Mouse (Mus musculus): ENCODE results near the gene Mthfsd. TPM values are rescaled to one million over a fixed set of nuclear protein-coding genes. Genes with fewer than 3 reads are reported as not detected.

Gene Mthfsd
- polyA plus RNA-seq, 1 experiment from 2014 or later = 33.0 TPM

DNA sequence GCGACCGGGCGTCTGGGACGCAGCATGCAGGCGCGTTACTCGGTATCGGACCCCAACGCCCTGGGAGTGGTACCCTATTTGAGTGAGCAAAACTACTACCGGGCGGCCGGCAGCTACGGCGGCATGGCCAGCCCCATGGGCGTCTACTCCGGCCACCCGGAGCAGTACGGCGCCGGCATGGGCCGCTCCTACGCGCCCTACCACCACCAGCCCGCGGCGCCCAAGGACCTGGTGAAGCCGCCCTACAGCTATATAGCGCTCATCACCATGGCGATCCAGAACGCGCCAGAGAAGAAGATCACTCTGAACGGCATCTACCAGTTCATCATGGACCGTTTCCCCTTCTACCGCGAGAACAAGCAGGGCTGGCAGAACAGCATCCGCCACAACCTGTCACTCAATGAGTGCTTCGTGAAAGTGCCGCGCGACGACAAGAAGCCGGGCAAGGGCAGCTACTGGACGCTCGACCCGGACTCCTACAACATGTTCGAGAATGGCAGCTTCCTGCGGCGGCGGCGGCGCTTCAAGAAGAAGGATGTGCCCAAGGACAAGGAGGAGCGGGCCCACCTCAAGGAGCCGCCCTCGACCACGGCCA, 8.5 kb upstream of the Mthfsd start:
- H3K36me3 ChIP-seq (ENCODE audit: control insufficient read depth, insufficient read depth, low read length) = no peaks in the 10 kb centered on the region; the same call in 1 of the 2 replicates
- no peak overlapping the region for H3K27ac ChIP-seq (replicated peaks)
- under 1% methylated on average over 51 of the region's 55 CpGs for WGBS
- H3K4me3 ChIP-seq (ENCODE audit: low read depth, low read length) = peak overlapping the region; percentile 51
- peak overlapping the region; percentile 51 for H3K9ac ChIP-seq (ENCODE audit: low read length)
- no peaks in the 10 kb centered on the region for H3K4me1 ChIP-seq (replicated peaks; ENCODE audit: control insufficient read depth, insufficient read depth)
- H3K9me3 ChIP-seq (ENCODE audit: control insufficient read depth, low read length) = 0 out of 2 replicates have a peak, but pooled peaks cover 3% of the 10 kb centered on the region
- peak overlapping the region; percentile 90 for H3K4me2 ChIP-seq (replicated peaks; ENCODE audit: low read depth)
- DNase-seq (ENCODE audit: low spot score) (no peak), ATAC-seq (ENCODE audit: low FRiP score, low TSS enrichment) (0 out of 2 replicates have a peak, but pooled peaks have one; percentile 32)
- TF ChIP-seq CTCF (IDR thresholded peaks at IDR 0.05; ENCODE audit: low read depth) (0 out of 2 replicates have a peak, but pooled peaks have one; percentile 5), EP300 (optimal IDR thresholded peaks at IDR 0.05) (no peak)
- peaks cover 27% of the 10 kb centered on the region for H3K27me3 ChIP-seq (ENCODE audit: control insufficient read depth, insufficient read depth, low read length)

DNA sequence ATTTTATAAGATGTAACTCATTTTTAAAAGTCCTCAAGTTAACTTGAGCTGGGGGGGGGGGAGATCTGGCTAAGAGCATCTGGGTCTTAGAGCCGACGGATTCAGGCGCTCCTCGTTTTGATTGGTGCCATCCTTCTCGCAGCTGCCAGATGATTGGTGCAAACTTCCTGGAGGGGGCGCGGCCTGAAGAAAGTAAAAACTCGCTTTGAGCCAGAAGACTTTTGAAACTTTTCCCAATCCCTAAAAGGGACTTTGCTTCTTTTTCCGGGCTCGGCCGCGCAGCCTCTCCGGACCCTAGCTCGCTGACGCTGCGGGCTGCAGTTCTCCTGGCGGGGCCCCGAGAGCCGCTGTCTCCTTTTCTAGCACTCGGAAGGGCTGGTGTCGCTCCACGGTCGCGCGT, 7.8 kb upstream of the Mthfsd start, which contains the start of gene Foxc2:
Foxc2 (plus strand) TSS at position 224 of the 400 bp plus-strand sequence.
- Histone ChIP-seq H3K4me3 (ENCODE audit: low read depth, low read length) (peak within 1 kb of the TSS; percentile 51), H3K9ac (ENCODE audit: low read length) (peak within 1 kb of the TSS; percentile 51), H3K9me3 (ENCODE audit: control insufficient read depth, low read length) (0 out of 2 replicates have a peak, but pooled peaks cover 3% of the 10 kb centered on the region), H3K36me3 (ENCODE audit: control insufficient read depth, insufficient read depth, low read length) (no peaks in the 10 kb centered on the region; the same call in 1 of the 2 replicates), H3K4me2 (replicated peaks; ENCODE audit: low read depth) (peak within 1 kb of the TSS; percentile 90), H3K27ac (replicated peaks) (no peak within 1 kb of the TSS), H3K4me1 (replicated peaks; ENCODE audit: control insufficient read depth, insufficient read depth) (no peaks in the 10 kb centered on the region), H3K27me3 (ENCODE audit: control insufficient read depth, insufficient read depth, low read length) (peaks cover 27% of the 10 kb centered on the region)
- ATAC-seq (ENCODE audit: low FRiP score, low TSS enrichment) = peak; percentile 58; the same call in 1 of the 2 replicates
- peak; percentile 24 for TF ChIP-seq CTCF (IDR thresholded peaks at IDR 0.05; ENCODE audit: low read depth)
- no peak for TF ChIP-seq EP300 (optimal IDR thresholded peaks at IDR 0.05)
- peak; percentile 75 for DNase-seq (ENCODE audit: low spot score)
- WGBS = under 1% methylated on average over 25 of the region's 25 CpGs

DNA sequence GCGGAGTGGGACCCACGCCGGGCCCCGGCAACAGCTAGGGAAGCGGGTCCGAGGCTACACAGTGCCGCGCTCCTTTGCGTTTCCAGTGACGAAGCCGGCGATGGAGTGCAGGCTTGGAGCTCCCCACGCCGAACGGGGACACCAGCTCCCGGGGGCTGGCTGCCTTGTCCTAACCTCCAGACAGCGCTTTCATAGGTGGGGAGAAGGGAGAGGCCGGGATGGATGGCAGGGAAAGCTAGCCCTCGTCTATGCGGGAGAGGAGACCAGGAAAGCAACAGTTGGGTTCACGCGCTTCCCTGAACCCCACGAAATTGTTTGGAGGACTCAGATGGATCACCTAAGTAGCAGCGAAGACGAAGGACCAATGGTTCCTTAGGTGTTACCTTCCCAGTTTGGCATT, 6.9 kb upstream of the Mthfsd start:
- TF ChIP-seq EP300 (optimal IDR thresholded peaks at IDR 0.05) = no peak
- no peak for TF ChIP-seq CTCF (IDR thresholded peaks at IDR 0.05; ENCODE audit: low read depth)
- peaks cover 23% of the 10 kb centered on the region for H3K27me3 ChIP-seq (ENCODE audit: control insufficient read depth, insufficient read depth, low read length)

DNA sequence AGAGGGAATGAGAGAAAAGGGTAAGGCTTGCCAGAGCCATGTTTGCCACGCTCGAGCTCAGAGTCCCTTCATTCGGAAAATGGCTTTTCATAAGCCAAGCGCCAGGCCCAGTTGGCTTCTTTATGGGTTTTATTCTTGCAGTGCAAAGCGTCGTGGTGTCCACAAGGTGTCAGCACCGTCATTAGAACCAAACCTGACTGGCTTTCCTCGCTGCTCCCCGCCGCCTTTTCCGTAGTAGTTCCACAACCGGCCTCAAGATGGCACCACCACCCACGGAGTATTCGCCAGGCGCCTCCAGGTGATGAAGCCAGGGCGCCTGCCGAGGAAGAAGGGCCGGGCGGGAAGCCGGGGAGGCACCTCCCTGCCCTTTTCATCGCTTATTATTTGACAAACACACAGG, 5.1 kb upstream of the Mthfsd start:
- no peaks in the 10 kb centered on the region; the same call in 1 of the 2 replicates for H3K36me3 ChIP-seq (ENCODE audit: control insufficient read depth, insufficient read depth, low read length)
- H3K4me1 ChIP-seq (replicated peaks; ENCODE audit: control insufficient read depth, insufficient read depth) = no peaks in the 10 kb centered on the region
- H3K27ac ChIP-seq (replicated peaks) = no peak overlapping the region
- 0 out of 2 replicates have a peak, but pooled peaks cover 3% of the 10 kb centered on the region for H3K9me3 ChIP-seq (ENCODE audit: control insufficient read depth, low read length)
- peaks cover 18% of the 10 kb centered on the region for H3K27me3 ChIP-seq (ENCODE audit: control insufficient read depth, insufficient read depth, low read length)
- H3K9ac ChIP-seq (ENCODE audit: low read length) = no peak overlapping the region
- peak; percentile 100 for TF ChIP-seq CTCF (IDR thresholded peaks at IDR 0.05; ENCODE audit: low read depth)
- TF ChIP-seq EP300 (optimal IDR thresholded peaks at IDR 0.05) = no peak
- peak overlapping the region; percentile 27; the same call in 1 of the 2 replicates for H3K4me2 ChIP-seq (replicated peaks; ENCODE audit: low read depth)
- 2% methylated on average over 21 of the region's 21 CpGs for WGBS
- DNase-seq (ENCODE audit: low spot score) (peak; percentile 97), ATAC-seq (ENCODE audit: low FRiP score, low TSS enrichment) (peak; percentile 74)
- no peak overlapping the region for H3K4me3 ChIP-seq (ENCODE audit: low read depth, low read length)

More for the DNA sequence above, 6.9 kb upstream of the Mthfsd start:
- no peak overlapping the region for H3K4me2 ChIP-seq (replicated peaks; ENCODE audit: low read depth)
- no peak overlapping the region for H3K27ac ChIP-seq (replicated peaks)
- WGBS = 6% methylated on average over 25 of the region's 25 CpGs
- no peaks in the 10 kb centered on the region for H3K4me1 ChIP-seq (replicated peaks; ENCODE audit: control insufficient read depth, insufficient read depth)
- 0 out of 2 replicates have a peak, but pooled peaks cover 3% of the 10 kb centered on the region for H3K9me3 ChIP-seq (ENCODE audit: control insufficient read depth, low read length)
- 0 out of 2 replicates have a peak overlapping the region, but pooled peaks have one; percentile 8 for H3K4me3 ChIP-seq (ENCODE audit: low read depth, low read length)
- no peak for DNase-seq (ENCODE audit: low spot score)
- H3K9ac ChIP-seq (ENCODE audit: low read length) = no peak overlapping the region
- ATAC-seq (ENCODE audit: low FRiP score, low TSS enrichment) = no peak
- no peaks in the 10 kb centered on the region; the same call in 1 of the 2 replicates for H3K36me3 ChIP-seq (ENCODE audit: control insufficient read depth, insufficient read depth, low read length)

DNA sequence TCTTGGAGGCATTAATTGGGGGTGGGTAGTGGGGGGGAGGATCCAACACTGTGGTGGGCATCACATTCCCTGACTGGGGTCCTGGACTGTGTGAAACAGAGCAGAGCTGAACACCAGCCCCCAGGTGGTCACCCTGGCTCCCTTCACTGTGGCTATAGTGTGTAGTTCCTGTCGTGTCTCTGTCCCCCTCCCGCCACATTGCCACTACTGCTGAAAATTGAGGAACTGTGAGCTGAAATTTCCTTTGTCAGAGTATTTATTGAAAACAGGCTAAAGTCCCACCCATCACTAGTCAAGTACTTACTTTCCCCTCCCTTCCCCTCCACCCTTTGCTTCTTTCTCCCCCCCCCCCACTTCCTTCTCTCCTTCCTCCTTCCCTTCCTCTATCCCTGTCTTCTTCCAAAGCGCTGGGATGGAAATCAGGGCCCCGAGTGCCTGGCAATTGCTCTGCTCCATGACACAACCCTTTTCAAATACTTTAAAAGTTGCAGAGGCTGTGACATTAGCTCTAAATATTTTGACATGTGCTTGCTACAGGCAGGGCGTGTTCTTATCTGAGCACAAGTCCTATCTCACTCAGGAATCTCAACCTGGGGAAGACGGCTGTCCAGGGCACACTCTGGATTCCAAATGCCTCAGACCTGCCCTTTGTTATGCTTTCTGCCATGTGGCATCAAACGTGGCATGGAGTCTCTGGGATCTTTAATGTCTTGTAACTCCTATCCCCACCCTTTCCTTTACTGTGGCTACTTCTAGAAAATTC, 3.1 kb upstream of the Mthfsd start:
- Histone ChIP-seq H3K4me3 (ENCODE audit: low read depth, low read length) (no peak overlapping the region), H3K36me3 (ENCODE audit: control insufficient read depth, insufficient read depth, low read length) (no peaks in the 10 kb centered on the region; the same call in 1 of the 2 replicates), H3K4me1 (replicated peaks; ENCODE audit: control insufficient read depth, insufficient read depth) (no peaks in the 10 kb centered on the region), H3K9ac (ENCODE audit: low read length) (no peak overlapping the region), H3K4me2 (replicated peaks; ENCODE audit: low read depth) (no peak overlapping the region), H3K27me3 (ENCODE audit: control insufficient read depth, insufficient read depth, low read length) (peaks cover 4% of the 10 kb centered on the region; the same call in 1 of the 2 replicates), H3K27ac (replicated peaks) (no peak overlapping the region), H3K9me3 (ENCODE audit: control insufficient read depth, low read length) (no peaks in the 10 kb centered on the region)
- WGBS = 30% methylated on average over 7 of the region's 7 CpGs
- ATAC-seq (ENCODE audit: low FRiP score, low TSS enrichment) = no peak
- TF ChIP-seq EP300 (optimal IDR thresholded peaks at IDR 0.05) (no peak), CTCF (IDR thresholded peaks at IDR 0.05; ENCODE audit: low read depth) (no peak)
- DNase-seq (ENCODE audit: low spot score) = no peak
